Mouse (Mus musculus) spleen, adult 2 months (tissue): ENCODE data around the gene Unc5c. TPM values are rescaled to one million over a fixed set of nuclear protein-coding genes. Genes with fewer than 3 reads are reported as not detected.

Experiments used
- DNase-seq, 2 experiments: peaks; one replicate each; pipeline versions ENCODE4 v3.0.0 to v3.0.0-alpha.2; 2012 to 2021; ENCODE audit warnings: low spot score in 2 of 2, low read depth in 1 of 2
- H3K27ac ChIP-seq: fragments of 200-500 bp; 2 replicates; pipeline ENCODE4 v1.5.1; 2012; ENCODE audit warnings: low read length, inconsistent platforms; ENCODE audit not compliant: insufficient read depth
- H3K27me3 ChIP-seq: fragments of 200-500 bp; 2 replicates; pipeline ENCODE4 v1.6.1; 2012; ENCODE audit warnings: mild to moderate bottlenecking, moderate library complexity, low read length, inconsistent platforms; ENCODE audit not compliant: control insufficient read depth, insufficient read depth
- H3K36me3 ChIP-seq: fragments of 200-500 bp; 2 replicates; pipeline ENCODE4 v1.6.1; 2012; ENCODE audit warnings: mild to moderate bottlenecking, low read length, inconsistent platforms; ENCODE audit not compliant: control insufficient read depth, insufficient read depth
- H3K4me1 ChIP-seq: fragments of 200-500 bp; 2 replicates; pipeline ENCODE4 v1.6.1; 2011; ENCODE audit warnings: inconsistent platforms; ENCODE audit not compliant: control insufficient read depth, insufficient read depth, insufficient read length
- H3K4me3 ChIP-seq: fragments of 200-500 bp; 2 replicates; pipeline ENCODE4 v1.5.1; 2011; ENCODE audit warnings: mild to moderate bottlenecking, inconsistent platforms; ENCODE audit not compliant: insufficient read depth, insufficient read length; ENCODE audit errors: extremely low read depth
- CTCF ChIP-seq: fragments of 200-500 bp; IDR thresholded peaks from 2 replicates; pipeline ENCODE4 v1.5.1; 2011; ENCODE audit warnings: mild to moderate bottlenecking, inconsistent platforms; ENCODE audit not compliant: insufficient read depth, insufficient read length, insufficient replicate concordance; ENCODE audit errors: extremely low read depth
- POLR2A ChIP-seq: fragments of 200-500 bp; IDR thresholded peaks from 2 replicates; pipeline ENCODE4 v1.6.1; 2011; ENCODE audit warnings: low read depth, low read length, inconsistent platforms
- WGBS: fragments of 180-500 bp; shearing (Covaris S2); methylation state at CpG from one replicate; pipeline ENCODE4 v1.1.7; 2018; 5-methylcytosine and 5-hydroxymethylcytosine counted together
- polyA plus RNA-seq: library from polyadenylated mRNA; depleted of rRNA; stranded (reverse); fragments of >200 nt; gene quantifications from 2 replicates; pipeline ENCODE4 v1.2.3, GENCODE M21; 2012

Unc5c gene
- polyA plus RNA-seq, 1 experiment: 0.34 TPM

DNA sequence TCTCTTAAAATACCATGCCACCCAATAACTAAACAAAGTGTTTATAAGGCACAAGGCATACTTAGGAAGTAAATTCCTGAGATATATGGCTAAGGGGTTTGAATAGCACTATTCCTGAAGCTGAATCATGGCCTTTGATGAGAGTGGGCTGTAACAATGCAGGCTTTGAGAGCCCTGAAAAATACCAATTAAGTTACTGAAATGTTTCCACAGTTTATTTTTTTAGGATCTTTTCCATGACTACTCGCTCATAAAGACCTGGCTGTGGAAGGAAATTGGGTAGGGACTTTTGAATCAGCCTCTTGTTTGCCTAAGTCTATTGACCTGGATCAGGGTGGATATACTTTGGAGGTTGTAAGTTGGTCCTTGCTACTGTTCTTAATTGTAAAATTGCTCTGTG is 44.8 kb downstream of the Unc5c start:
- TF ChIP-seq CTCF (no peak), POLR2A (no peak)
- Histone ChIP-seq H3K27ac (no peak overlapping the region), H3K36me3 (no peaks in the 10 kb centered on the region), H3K4me1 (no peaks in the 10 kb centered on the region), H3K4me3 (no peak overlapping the region), H3K27me3 (no peaks in the 10 kb centered on the region)
- WGBS: 78% methylated on average over 1 of the region's 1 CpGs
- no peak for DNase-seq

- TF ChIP-seq CTCF (no peak), POLR2A (no peak)
Observed at GRCm38 (mm10) chr3:141511253-141512038, 46.4 kb downstream of the Unc5c start.

GRCm38 (mm10) chr3:141528751-141529150 is 63.7 kb downstream of the Unc5c start:
- Histone ChIP-seq H3K27me3 (no peaks in the 10 kb centered on the region), H3K36me3 (no peaks in the 10 kb centered on the region), H3K4me1 (no peaks in the 10 kb centered on the region), H3K4me3 (no peak overlapping the region), H3K27ac (no peak overlapping the region)
- TF ChIP-seq POLR2A (no peak), CTCF (no peak)
- DNase-seq: no peak

More at GRCm38 (mm10) chr3:141511253-141512038, 46.4 kb downstream of the Unc5c start:
- Histone ChIP-seq H3K27me3 (no peaks in the 10 kb centered on the region), H3K27ac (no peak overlapping the region), H3K36me3 (no peaks in the 10 kb centered on the region), H3K4me3 (no peak overlapping the region), H3K4me1 (no peaks in the 10 kb centered on the region)
- no peak for DNase-seq
- 72% methylated on average over 5 of the region's 5 CpGs for WGBS

GRCm38 (mm10) chr3:141529599-141529998 is 64.6 kb downstream of the Unc5c start:
- no peak for DNase-seq
- H3K4me3 ChIP-seq: no peak overlapping the region

GRCm38 (mm10) chr3:141533861-141534260 is 68.8 kb downstream of the Unc5c start:
- Histone ChIP-seq H3K4me3 (no peak overlapping the region), H3K27me3 (no peaks in the 10 kb centered on the region), H3K36me3 (no peaks in the 10 kb centered on the region), H3K27ac (no peak overlapping the region), H3K4me1 (no peaks in the 10 kb centered on the region)
- 87% methylated on average over 5 of the region's 5 CpGs for WGBS
- no peak for TF ChIP-seq POLR2A
- TF ChIP-seq CTCF: no peak
- DNase-seq: no peak

More at GRCm38 (mm10) chr3:141529599-141529998, 64.6 kb downstream of the Unc5c start:
- no peak for TF ChIP-seq POLR2A
- H3K27ac ChIP-seq: no peak overlapping the region
- H3K36me3 ChIP-seq: no peaks in the 10 kb centered on the region
- no peaks in the 10 kb centered on the region for H3K27me3 ChIP-seq
- H3K4me1 ChIP-seq: no peaks in the 10 kb centered on the region

- Histone ChIP-seq H3K36me3 (no peaks in the 10 kb centered on the region), H3K4me1 (no peaks in the 10 kb centered on the region), H3K4me3 (no peak overlapping the region), H3K27ac (no peak overlapping the region), H3K27me3 (no peaks in the 10 kb centered on the region)
- TF ChIP-seq CTCF (no peak), POLR2A (no peak)
- 85% methylated on average over 5 of the region's 5 CpGs for WGBS
- no peak for DNase-seq
Observed at GRCm38 (mm10) chr3:141536857-141537256, 71.8 kb downstream of the Unc5c start.

GRCm38 (mm10) chr3:141538120-141538519 is 73.1 kb downstream of the Unc5c start:
- H3K4me1 ChIP-seq: no peaks in the 10 kb centered on the region
- H3K36me3 ChIP-seq: no peaks in the 10 kb centered on the region
- H3K27me3 ChIP-seq: no peaks in the 10 kb centered on the region
- DNase-seq: no peak
- TF ChIP-seq CTCF (no peak), POLR2A (no peak)
- no peak overlapping the region for H3K4me3 ChIP-seq
- WGBS: 89% methylated on average over 1 of the region's 1 CpGs
- H3K27ac ChIP-seq: no peak overlapping the region
